Mouse (Mus musculus) urinary bladder, adult 2 months (tissue): ENCODE measurements around the gene Lsm2. TPM values are rescaled to one million over a fixed set of nuclear protein-coding genes. Genes with fewer than 3 reads are reported as not detected.
"Not testable (repeated sequence)": the region's sequence is repeated elsewhere in the genome, so short reads cannot be mapped to it uniquely, and the experiment has no call there.

Source experiments
- DNase-seq: peaks from one replicate; pipeline ENCODE4 v3.0.0; 2022; ENCODE audit warnings: low spot score
- polyA plus RNA-seq: library from polyadenylated mRNA; depleted of rRNA; stranded (reverse); fragments of >200 nt; gene quantifications from 2 replicates; pipeline ENCODE4 v1.2.3, GENCODE M21; 2012

The Lsm2 gene
- polyA plus RNA-seq, 1 experiment = 58.4 TPM

GRCm38 (mm10) chr17:34956340-34956739, 25.3 kb upstream of the Lsm2 start:
- no peak for DNase-seq

GRCm38 (mm10) chr17:34957291-34957690, 24.4 kb upstream of the Lsm2 start:
- not testable (repeated sequence) for DNase-seq

GRCm38 (mm10) chr17:34957966-34958365, 23.7 kb upstream of the Lsm2 start:
- not testable (repeated sequence) for DNase-seq

- DNase-seq = not testable (repeated sequence)
These were observed 22.9 kb upstream of the Lsm2 start for GRCm38 (mm10) chr17:34958734-34959129.

GRCm38 (mm10) chr17:34959130-34959778, 22.4 kb upstream of the Lsm2 start, which contains the start of gene Hspa1b:
TSS of gene Hspa1b (minus strand) at chr17:34959238.
- peak; percentile 88 for DNase-seq

- DNase-seq = no peak
These were observed 21.7 kb upstream of the Lsm2 start for GRCm38 (mm10) chr17:34959881-34960515.

GRCm38 (mm10) chr17:34960702-34961493, 20.8 kb upstream of the Lsm2 start:
- DNase-seq = no peak

GRCm38 (mm10) chr17:34962125-34962524, 19.5 kb upstream of the Lsm2 start:
- DNase-seq = no peak

- no peak for DNase-seq
These were observed 18.8 kb upstream of the Lsm2 start for GRCm38 (mm10) chr17:34962841-34963240.

GRCm38 (mm10) chr17:34964640-34965049, 17.0 kb upstream of the Lsm2 start:
- DNase-seq = no peak

GRCm38 (mm10) chr17:34965627-34966026, 16.0 kb upstream of the Lsm2 start:
- no peak for DNase-seq

GRCm38 (mm10) chr17:34969822-34970221, 11.8 kb upstream of the Lsm2 start, which contains the start of gene Gm20481:
TSS of gene Gm20481 (plus strand) at chr17:34969912.
- DNase-seq = not testable (repeated sequence)

GRCm38 (mm10) chr17:34970850-34971249, 10.8 kb upstream of the Lsm2 start:
- DNase-seq = not testable (repeated sequence)

GRCm38 (mm10) chr17:34971694-34972068, 10.0 kb upstream of the Lsm2 start:
- DNase-seq = not testable (repeated sequence)

GRCm38 (mm10) chr17:34972069-34972749, 9.5 kb upstream of the Lsm2 start, which contains the start of the genes Hspa1a and Hspa1l:
TSS of gene Hspa1a (minus strand) at chr17:34972156.
TSS of gene Hspa1l (plus strand) at chr17:34972703.
- peak; percentile 76 for DNase-seq

- no peak for DNase-seq
These were observed 5.8 kb upstream of the Lsm2 start for GRCm38 (mm10) chr17:34975581-34976492.

GRCm38 (mm10) chr17:34977000-34977399, 4.7 kb upstream of the Lsm2 start:
- no peak for DNase-seq

- no peak for DNase-seq
These were observed 3.4 kb upstream of the Lsm2 start for GRCm38 (mm10) chr17:34978239-34978638.

- no peak for DNase-seq
These were observed 2.0 kb upstream of the Lsm2 start for GRCm38 (mm10) chr17:34979631-34980030.

GRCm38 (mm10) chr17:34980655-34981054, 1.0 kb upstream of the Lsm2 start:
- no peak for DNase-seq

- no peak for DNase-seq
These were observed 666 bp downstream of the Lsm2 start for GRCm38 (mm10) chr17:34982328-34982727.
